Mouse (Mus musculus) spleen, postnatal 36 days (tissue): ENCODE measurements around the gene Slc39a10.
A peak's percentile ranks its signal among the peaks of the same experiment; 100 is the strongest.

ENCODE experiments used
- DNase-seq, 2 experiments: peaks; one replicate each; pipeline ENCODE4 v3.0.0; 2022; ENCODE audit warnings: low spot score in 2 of 2, mixed read lengths in 1 of 2

Gene Slc39a10

GRCm38 (mm10) chr1:46892752-46893151 lies at the start of gene Slc39a10:
TSS of gene Slc39a10 (minus strand) at chr1:46892852.
- no peak for DNase-seq

DNA sequence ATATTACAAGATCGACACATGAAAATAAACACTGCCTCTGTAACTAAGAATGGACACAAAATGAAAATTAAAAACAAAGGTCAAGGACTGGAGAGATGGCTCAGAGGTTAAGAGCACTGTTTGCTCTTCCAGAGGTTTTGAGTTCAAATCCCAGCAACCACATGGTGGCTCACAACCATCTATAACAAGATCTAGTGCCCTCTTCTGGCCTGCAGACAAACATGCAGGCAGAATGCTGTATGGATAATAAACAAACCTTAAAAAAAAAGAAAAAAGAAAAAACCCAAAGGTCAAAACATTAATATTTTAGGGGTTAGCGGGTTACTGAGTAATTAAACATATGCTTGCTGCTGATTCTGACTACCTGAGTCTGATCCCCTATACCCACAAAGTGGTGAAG lies 46.6 kb upstream of the Slc39a10 start:
- DNase-seq, result no peak

- no peak for DNase-seq
Observed at GRCm38 (mm10) chr1:46937641-46938040, 45.0 kb upstream of the Slc39a10 start.

DNA sequence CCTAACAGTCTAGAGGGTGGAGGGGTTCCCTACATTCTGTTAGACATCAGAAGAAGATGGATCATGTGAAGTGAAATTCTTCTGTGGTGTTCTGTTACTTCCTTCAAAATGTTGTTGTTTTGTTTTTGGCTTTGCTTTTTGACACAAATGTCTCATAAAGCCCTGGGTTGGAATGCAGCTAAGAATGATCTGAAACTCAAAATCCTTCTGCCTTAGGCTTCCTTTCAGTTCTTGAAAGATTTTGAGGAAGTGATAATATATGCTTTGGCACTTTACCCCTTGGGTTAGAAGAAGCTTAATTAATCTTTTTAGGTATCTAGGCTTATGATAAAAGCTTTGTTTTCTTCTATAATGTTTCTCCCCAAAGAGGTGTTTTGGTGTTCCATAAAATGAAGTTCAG lies 34.5 kb upstream of the Slc39a10 start:
- DNase-seq, result peak in 1 of 2 experiments; percentile 14

GRCm38 (mm10) chr1:46926239-46926638 lies 33.6 kb upstream of the Slc39a10 start:
- no peak for DNase-seq

DNA sequence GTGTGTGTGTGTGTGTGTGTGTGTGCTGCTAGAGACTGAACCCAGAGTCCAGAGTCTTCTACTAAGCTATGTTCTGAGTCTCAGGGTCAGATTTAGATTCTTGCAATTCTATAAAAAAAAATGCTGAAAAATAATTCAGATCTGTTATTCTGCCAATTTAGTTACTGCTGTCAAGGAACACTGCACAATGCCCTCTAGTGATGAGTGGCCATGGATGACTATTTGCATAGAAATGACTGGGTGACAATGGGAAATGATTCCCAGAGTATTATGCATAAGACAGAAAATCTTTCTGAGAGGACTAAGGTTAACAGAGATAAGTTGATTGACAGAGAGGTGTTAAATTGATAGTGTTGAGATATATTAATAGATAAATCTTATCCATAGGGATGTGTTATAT lies 32.3 kb upstream of the Slc39a10 start:
- no peak for DNase-seq

- peak; percentile 2 to 22 for DNase-seq
Observed at GRCm38 (mm10) chr1:46922904-46923303, 30.3 kb upstream of the Slc39a10 start.

DNA sequence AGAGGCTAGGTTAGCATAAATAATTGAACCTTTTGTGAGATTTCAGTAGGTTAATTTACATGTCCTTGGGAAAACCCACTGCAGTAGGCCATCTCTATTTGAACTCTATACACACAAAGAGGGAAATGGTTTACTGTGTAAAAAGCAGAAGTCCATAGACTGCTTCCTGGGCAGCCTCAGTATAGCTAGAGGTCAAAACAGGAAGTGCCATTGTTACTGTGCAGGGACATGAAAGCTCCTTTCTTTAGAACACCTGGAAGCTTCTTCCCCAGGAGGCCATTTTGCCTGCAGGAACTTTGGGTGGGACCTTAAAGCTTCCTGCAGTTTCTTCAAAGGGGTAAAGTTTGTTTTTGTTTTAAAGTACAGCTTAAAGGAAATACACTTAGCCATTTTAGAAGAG lies 29.0 kb upstream of the Slc39a10 start:
- DNase-seq, result peak; percentile 62 to 67

DNA sequence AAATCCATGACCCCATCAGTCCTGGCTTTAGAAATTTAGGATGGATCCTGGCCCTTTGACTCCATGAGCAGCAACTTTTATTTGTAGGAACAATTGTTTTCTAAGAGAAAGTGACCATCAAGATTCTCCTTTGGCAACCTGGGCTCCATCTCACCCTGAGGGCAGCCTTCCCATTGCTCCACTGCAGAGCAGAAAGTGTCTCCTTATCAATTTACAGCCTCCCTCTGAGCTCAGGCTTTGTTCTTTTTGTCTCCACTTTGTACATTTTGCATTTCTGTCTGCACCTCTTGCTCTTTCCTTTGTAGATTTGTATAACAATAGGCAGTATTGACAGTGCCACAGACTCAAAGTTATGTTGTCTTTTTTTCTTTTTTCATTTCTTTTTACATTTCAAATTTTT lies 23.6 kb upstream of the Slc39a10 start:
- DNase-seq, result no peak

DNA sequence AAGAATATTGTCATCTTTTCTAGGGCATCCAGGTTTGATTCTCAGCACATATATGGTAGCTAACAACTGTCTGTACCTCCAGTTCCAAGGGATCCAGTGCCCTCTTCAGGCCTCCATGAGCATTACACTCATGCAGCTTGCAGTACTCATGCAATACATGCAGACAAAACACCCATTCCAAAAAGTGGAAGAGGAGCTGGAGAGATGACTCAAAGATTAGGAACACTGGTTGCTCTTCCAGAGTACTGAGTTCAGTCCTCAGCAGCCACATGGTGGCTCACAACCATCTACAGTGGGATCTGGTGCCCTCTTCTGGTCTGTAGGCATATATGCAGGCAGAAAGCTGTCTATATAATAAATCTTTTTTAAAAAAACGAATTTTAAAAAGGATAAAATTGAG lies 21.7 kb upstream of the Slc39a10 start:
- DNase-seq, result no peak

DNA sequence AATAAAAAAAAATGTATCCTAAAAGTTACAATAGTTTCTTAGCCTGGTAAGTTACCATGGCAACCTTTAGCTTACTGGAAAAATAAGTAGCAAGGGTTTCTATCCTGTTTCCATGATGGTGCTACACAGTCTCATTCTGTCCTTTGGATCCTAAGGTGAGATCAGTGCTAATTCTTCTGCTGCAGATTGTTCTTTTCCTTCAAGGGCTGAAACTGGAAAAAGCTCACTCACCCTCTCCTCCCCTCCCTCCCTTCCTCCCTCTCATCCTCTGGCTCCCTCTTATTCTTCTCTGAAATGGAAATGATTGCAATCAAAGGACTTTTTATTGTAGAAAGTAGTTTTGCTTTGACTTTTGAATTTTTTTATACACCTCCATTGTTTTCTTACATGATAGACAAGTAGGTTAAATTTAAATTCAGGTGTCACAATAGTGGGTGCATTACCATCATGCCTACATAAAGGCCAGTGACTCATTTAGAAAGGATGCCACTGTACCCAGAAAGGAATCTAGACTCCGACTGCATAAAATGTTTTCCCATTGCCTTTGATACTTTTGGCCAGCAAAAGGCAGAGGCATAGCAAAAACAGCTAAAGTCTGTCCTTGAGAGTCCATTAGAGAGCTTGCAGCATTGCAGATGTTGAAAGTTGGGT lies 20.0 kb upstream of the Slc39a10 start:
- no peak for DNase-seq

DNA sequence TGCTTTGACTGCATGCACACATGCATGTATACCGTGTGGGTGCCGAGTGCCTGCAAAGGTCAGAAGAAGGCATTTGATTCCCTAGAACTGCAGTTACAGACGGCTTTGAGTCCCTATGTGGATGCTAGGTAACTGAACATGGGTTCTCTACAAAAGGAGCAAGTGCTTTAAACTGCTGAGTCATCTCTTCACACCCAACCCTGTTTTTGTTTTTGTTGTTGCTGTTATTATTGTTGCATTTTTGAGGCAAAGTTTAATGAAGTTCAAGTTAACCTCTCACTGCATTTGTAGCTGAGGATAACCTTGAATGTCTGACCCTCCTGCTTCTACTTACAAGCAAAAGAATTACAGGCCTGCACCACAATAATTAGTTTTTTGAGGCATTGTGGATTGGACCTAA lies 17.5 kb upstream of the Slc39a10 start:
- no peak for DNase-seq

- DNase-seq, result peak; percentile 37 to 53
Observed at GRCm38 (mm10) chr1:46905706-46906105, 13.1 kb upstream of the Slc39a10 start.

- no peak for DNase-seq
Observed at GRCm38 (mm10) chr1:46902102-46902683, 9.5 kb upstream of the Slc39a10 start.

GRCm38 (mm10) chr1:46894281-46894842 lies 1.7 kb upstream of the Slc39a10 start:
- peak; percentile 64 to 72 for DNase-seq

DNA sequence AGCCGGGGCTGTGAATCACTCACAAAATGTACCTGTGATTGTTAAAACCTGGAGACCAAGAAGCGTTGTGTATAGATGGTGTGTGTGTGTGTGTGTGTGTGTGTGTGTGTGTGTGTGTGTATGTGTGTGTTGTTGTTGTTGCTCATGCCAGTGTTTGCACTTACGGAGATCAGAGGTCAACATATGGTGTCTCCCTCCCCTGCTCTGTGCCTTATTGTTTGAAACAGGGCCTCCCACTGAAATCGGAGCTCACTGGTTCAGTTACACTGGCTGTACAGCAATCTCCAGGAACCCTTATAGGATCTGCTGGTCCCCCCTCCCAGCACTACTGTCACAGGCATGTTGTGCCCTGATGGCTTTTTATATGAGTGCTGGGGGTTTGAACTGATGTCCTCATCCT lies 3.9 kb downstream of the Slc39a10 start:
- no peak for DNase-seq

DNA sequence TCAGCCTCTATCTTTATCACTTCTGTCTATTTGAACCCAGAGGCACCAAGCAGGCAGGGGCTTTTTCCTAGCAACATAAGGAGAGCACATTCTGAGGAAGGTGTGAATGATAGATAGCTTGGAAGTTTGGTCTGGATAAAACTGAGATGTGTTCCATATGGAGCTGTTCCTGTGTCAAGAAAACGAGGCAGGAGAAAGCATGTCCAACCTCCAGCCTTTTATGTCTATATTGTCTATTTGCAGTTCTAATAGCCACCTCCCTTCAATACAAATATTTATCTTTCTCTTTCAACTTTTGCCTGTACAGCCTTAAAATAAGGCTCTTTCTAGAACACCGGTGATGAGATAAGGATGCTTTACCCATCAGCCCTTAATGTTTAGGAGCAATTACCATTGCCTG lies 4.3 kb downstream of the Slc39a10 start:
- DNase-seq, result no peak

DNA sequence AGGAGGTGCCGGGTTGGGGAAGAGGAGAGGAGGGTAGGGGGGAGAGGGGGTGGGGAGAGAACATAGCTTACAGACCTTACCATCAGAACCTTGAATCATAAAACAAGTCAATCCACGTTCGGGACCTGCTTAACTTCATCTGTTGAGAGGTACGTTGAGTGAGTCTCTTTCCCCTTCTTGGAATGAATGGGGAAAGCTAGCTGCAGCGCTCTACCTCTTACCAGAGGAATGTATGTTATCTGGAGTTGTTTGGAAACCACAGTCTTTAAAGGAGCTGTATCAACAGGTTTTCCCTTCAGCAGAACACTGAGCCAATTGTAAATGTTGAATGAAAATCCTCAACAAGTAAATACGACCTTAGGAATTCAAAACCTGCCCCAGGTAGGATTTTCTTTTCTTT lies 4.7 kb downstream of the Slc39a10 start:
- DNase-seq, result no peak

GRCm38 (mm10) chr1:46886091-46886490 lies 6.6 kb downstream of the Slc39a10 start:
- DNase-seq, result no peak

DNA sequence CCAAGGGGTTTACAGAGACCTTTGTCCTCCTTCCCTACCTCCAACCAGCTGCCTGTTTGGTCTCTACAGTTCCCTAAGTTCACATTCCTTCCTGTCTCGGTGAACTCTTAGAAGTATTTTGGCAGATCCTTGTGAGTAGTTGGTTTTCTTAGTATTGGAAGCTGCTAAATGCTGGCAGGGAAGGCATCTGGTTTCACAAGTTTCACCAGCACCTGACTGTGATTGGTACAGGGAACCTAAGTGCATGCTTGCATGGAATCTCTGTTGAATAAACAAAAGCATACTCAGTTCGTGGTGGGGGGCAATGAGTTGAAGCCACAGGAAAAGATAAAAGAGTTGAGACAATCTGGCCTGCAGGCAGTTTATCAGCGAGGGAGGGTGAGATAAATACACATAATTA lies 7.4 kb downstream of the Slc39a10 start:
- no peak for DNase-seq

GRCm38 (mm10) chr1:46879951-46880350 lies 12.7 kb downstream of the Slc39a10 start:
- DNase-seq, result no peak

- no peak for DNase-seq
Observed at GRCm38 (mm10) chr1:46873770-46874169, 18.9 kb downstream of the Slc39a10 start.

GRCm38 (mm10) chr1:46869788-46870187 lies 22.9 kb downstream of the Slc39a10 start:
- DNase-seq, result no peak
